17 mouse cellular contexts compared by ENCODE assay signal in the genomic region with DNA sequence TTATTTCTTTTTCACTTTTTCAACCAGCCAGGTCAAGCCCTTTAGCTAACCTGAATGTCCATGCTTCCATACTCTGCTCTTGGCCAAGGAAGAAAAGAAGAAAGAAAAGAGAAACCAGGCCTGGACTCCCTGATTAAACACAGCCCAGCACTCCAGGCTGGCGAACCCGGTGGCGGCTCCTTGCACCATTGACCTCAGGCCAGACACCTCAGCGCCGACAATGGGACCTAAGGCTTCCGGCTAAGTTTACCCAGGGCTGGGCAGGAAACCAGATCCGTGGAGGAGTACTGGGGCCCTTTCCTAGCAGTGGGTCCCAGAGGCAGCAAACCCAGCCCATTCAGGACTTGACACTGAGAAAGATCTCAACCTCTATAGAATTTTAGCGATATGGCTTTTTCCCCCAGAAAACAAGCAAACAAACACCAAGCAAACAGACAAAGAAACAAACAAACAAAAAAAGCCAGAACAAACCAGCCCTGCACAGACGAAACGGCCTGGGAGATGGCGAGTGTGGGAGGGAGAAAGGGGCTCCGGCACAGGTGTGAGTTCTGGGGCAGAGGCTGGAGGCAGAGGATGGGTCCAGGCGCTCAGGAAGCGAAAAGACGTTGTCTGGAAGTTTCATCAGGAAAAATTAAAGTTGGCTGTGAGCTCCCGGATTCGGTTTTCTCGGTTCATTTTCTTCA. TPM values are rescaled to one million over a fixed set of nuclear protein-coding genes. Genes with fewer than 3 reads are reported as not detected.
DNase-seq lines count a peak whose midpoint lies in the region; ATAC-seq and TF ChIP-seq lines count a peak whose summit lies in the region.
"Had no signal": no experiment of that assay in that cellular context is flagged by ENCODE, and none has a peak within 500 bp of the region (broad histone marks: within the 10 kb centered on the region; RNA-seq: fewer than 3 reads in every experiment).

No protein-coding gene starts in this region.

- ATAC-seq in liver, embryonic 11.5 days (replicated peaks; ENCODE audit: low FRiP score) = no peak
- no peak for ATAC-seq in liver, postnatal 0 days
- no peak for ATAC-seq in limb, embryonic 13.5 days (ENCODE audit: low FRiP score, low read depth)
- ATAC-seq in liver, embryonic 12.5 days = no peak
- ATAC-seq: forebrain, postnatal 0 days; midbrain, embryonic 16.5 days had no signal

- no peak overlapping the region for H3K27ac ChIP-seq in liver, embryonic 11.5 days (ENCODE audit: low read depth, low read length)
- H3K27ac ChIP-seq in liver, postnatal 0 days (ENCODE audit: low read depth) = no peak overlapping the region
- H3K27ac ChIP-seq in limb, embryonic 13.5 days = peak overlapping the region; percentile 100
- H3K27ac ChIP-seq in liver, embryonic 12.5 days = no peak overlapping the region
- H3K27ac ChIP-seq: embryonic facial prominence, embryonic 10.5 days; lung, embryonic 15.5 days; stomach, embryonic 15.5 days had no signal

- H3K4me1 ChIP-seq in liver, embryonic 11.5 days (replicated peaks; ENCODE audit: control insufficient read depth, insufficient read depth, low read length) = no peaks in the 10 kb centered on the region
- H3K4me1 ChIP-seq in liver, postnatal 0 days (ENCODE audit: insufficient read depth) = 0 out of 2 replicates have a peak, but pooled peaks cover 2% of the 10 kb centered on the region
- peaks cover 28% of the 10 kb centered on the region for H3K4me1 ChIP-seq in limb, embryonic 13.5 days
- H3K4me1 ChIP-seq in liver, embryonic 12.5 days = no peaks in the 10 kb centered on the region

- intact Hi-C loops in left cerebral cortex, postnatal 14 days (cut with DNase I) = loop anchor here (5.0 kb wide), 1 partner anchor 1050 kb away; no protein-coding TSS in a partner anchor

- H3K4me3 ChIP-seq in liver, embryonic 11.5 days (ENCODE audit: low read depth, low read length) = 0 out of 2 replicates have a peak overlapping the region, but pooled peaks have one; percentile 1
- H3K4me3 ChIP-seq in liver, postnatal 0 days (ENCODE audit: low read depth, low read length) = no peak overlapping the region; the same call in 1 of the 2 replicates
- H3K4me3 ChIP-seq in limb, embryonic 13.5 days = peak overlapping the region; percentile 95
- H3K4me3 ChIP-seq in liver, embryonic 12.5 days = no peak overlapping the region
- H3K4me3 ChIP-seq: embryonic facial prominence, embryonic 10.5 days; lung, embryonic 15.5 days; stomach, embryonic 15.5 days had no signal

- TF ChIP-seq EP300 in liver, postnatal 0 days (IDR thresholded peaks at IDR 0.05; ENCODE audit: low read depth) = no peak

- no peak overlapping the region for H3K9ac ChIP-seq in liver, embryonic 11.5 days (ENCODE audit: low read depth, low read length)
- no peak overlapping the region for H3K9ac ChIP-seq in liver, postnatal 0 days (replicated peaks)
- H3K9ac ChIP-seq in limb, embryonic 13.5 days = peak overlapping the region; percentile 100
- no peak overlapping the region for H3K9ac ChIP-seq in liver, embryonic 12.5 days
- H3K9ac ChIP-seq: forebrain, postnatal 0 days; lung, embryonic 15.5 days; stomach, embryonic 15.5 days had no signal

- H3K36me3 ChIP-seq in liver, embryonic 11.5 days (ENCODE audit: control insufficient read depth, insufficient read depth, low read length) = no peaks in the 10 kb centered on the region
- no peaks in the 10 kb centered on the region for H3K36me3 ChIP-seq in liver, postnatal 0 days (replicated peaks; ENCODE audit: insufficient read depth, low read length)
- H3K36me3 ChIP-seq in limb, embryonic 13.5 days = peaks cover 35% of the 10 kb centered on the region
- H3K36me3 ChIP-seq in liver, embryonic 12.5 days = no peaks in the 10 kb centered on the region
- H3K36me3 ChIP-seq: embryonic facial prominence, embryonic 10.5 days; lung, embryonic 15.5 days; stomach, embryonic 15.5 days had no signal

- peaks cover 96% of the 10 kb centered on the region for H3K27me3 ChIP-seq in liver, embryonic 11.5 days (replicated peaks; ENCODE audit: control insufficient read depth, insufficient read depth, low read length)
- peaks cover 97% of the 10 kb centered on the region for H3K27me3 ChIP-seq in liver, postnatal 0 days (ENCODE audit: insufficient read depth, low read length)
- no peaks in the 10 kb centered on the region for H3K27me3 ChIP-seq in limb, embryonic 13.5 days
- H3K27me3 ChIP-seq in liver, embryonic 12.5 days (replicated peaks) = peaks cover 97% of the 10 kb centered on the region

- WGBS in liver, embryonic 11.5 days = 2% methylated on average over 18 of the region's 18 CpGs
- WGBS in liver, postnatal 0 days (ENCODE audit: insufficient replicate concordance) = 2% methylated on average over 18 of the region's 18 CpGs
- WGBS in limb, embryonic 13.5 days = under 1% methylated on average over 18 of the region's 18 CpGs
- WGBS in liver, embryonic 12.5 days (ENCODE audit: insufficient replicate concordance) = 3% methylated on average over 18 of the region's 18 CpGs

- H3K4me2 ChIP-seq in liver, embryonic 11.5 days = no peak overlapping the region; the same call in 1 of the 2 replicates
- H3K4me2 ChIP-seq in liver, postnatal 0 days (ENCODE audit: low read depth, low read length) = no peak overlapping the region
- H3K4me2 ChIP-seq in limb, embryonic 13.5 days (replicated peaks) = peak overlapping the region; percentile 75
- H3K4me2 ChIP-seq in liver, embryonic 12.5 days = no peak overlapping the region
- H3K4me2 ChIP-seq: lung, embryonic 15.5 days; stomach, embryonic 15.5 days had no signal

- no peak for DNase-seq in liver, embryonic 11.5 days (ENCODE audit: low spot score)
- DNase-seq in liver, postnatal 0 days = no peak
- peak; percentile 60 for DNase-seq in ZHBTc4 (ENCODE audit: low read depth, low spot score)
- peak; percentile 59 for DNase-seq in kidney, adult 11 months
- no peak for DNase-seq in left cerebral cortex, postnatal 14 days (ENCODE audit: low spot score in 2 of 2)
- DNase-seq: adrenal gland, adult 2 months; cerebellum, adult 11 months; forebrain, postnatal 0 days; right cerebral cortex, adult 18-20 months had no signal

- no peaks in the 10 kb centered on the region for H3K9me3 ChIP-seq in liver, embryonic 11.5 days (ENCODE audit: control insufficient read depth, low read length)
- no peaks in the 10 kb centered on the region for H3K9me3 ChIP-seq in liver, postnatal 0 days (ENCODE audit: low read length)
- H3K9me3 ChIP-seq in limb, embryonic 13.5 days = no peaks in the 10 kb centered on the region
- no peaks in the 10 kb centered on the region for H3K9me3 ChIP-seq in liver, embryonic 12.5 days (replicated peaks)
- H3K9me3 ChIP-seq: embryonic facial prominence, embryonic 10.5 days; lung, embryonic 15.5 days; stomach, embryonic 15.5 days had no signal

- TF ChIP-seq CTCF in liver, postnatal 0 days (IDR thresholded peaks at IDR 0.05; ENCODE audit: low read depth) = no peak

RNA-seq across cellular contexts. Expression of gene Hoxa9, which starts 1.1 kb away (rescaled TPM):
- polyA plus RNA-seq in liver, embryonic 11.5 days (2014; fragmentation: Nextera tagmentation; extraction: Ambion mirVana) = 1.8 and 2.2 TPM in 2 replicates
- polyA plus RNA-seq in liver, postnatal 0 days (2015; fragmentation: Nextera tagmentation; extraction: Ambion mirVana) = 0.11 and 0.26 TPM in 2 replicates
- 58.3 and 63.5 TPM in 2 replicates for polyA plus RNA-seq in limb, embryonic 13.5 days (2015; fragmentation: Nextera tagmentation; extraction: Ambion mirVana)
- total RNA-seq in left cerebral cortex, postnatal 14 days (2021) = not detected
- polyA plus RNA-seq in liver, embryonic 12.5 days (2016; fragmentation: Nextera tagmentation; extraction: Ambion mirVana) = 1.2 and 1.4 TPM in 2 replicates
- total RNA-seq: forebrain, postnatal 0 days; layer of hippocampus, postnatal 14 days had no signal
- polyA plus RNA-seq: embryonic facial prominence, embryonic 10.5 days; forebrain, postnatal 0 days; midbrain, embryonic 16.5 days had no signal

RNA-seq across cellular contexts. Expression of gene Hoxa10, which starts 8.6 kb away (rescaled TPM):
- 0.91 and 2.2 TPM in 2 replicates for polyA plus RNA-seq in liver, embryonic 11.5 days (2014; fragmentation: Nextera tagmentation; extraction: Ambion mirVana)
- polyA plus RNA-seq in liver, postnatal 0 days (2015; fragmentation: Nextera tagmentation; extraction: Ambion mirVana) = not detected in 2 replicates
- polyA plus RNA-seq in limb, embryonic 13.5 days (2015; fragmentation: Nextera tagmentation; extraction: Ambion mirVana) = 191 and 207 TPM in 2 replicates
- total RNA-seq in left cerebral cortex, postnatal 14 days (2021) = not detected
- polyA plus RNA-seq in liver, embryonic 12.5 days (2016; fragmentation: Nextera tagmentation; extraction: Ambion mirVana) = 0.44 and 0.61 TPM in 2 replicates
- total RNA-seq: adrenal gland, adult 2 months; forebrain, postnatal 0 days; layer of hippocampus, postnatal 14 days had no signal
- polyA plus RNA-seq: adrenal gland, adult 2 months; embryonic facial prominence, embryonic 10.5 days; forebrain, postnatal 0 days; midbrain, embryonic 16.5 days had no signal

RNA-seq across cellular contexts. Expression of gene Hoxa7, which starts 10.4 kb away (rescaled TPM):
- 2.7 and 3.1 TPM in 2 replicates for polyA plus RNA-seq in liver, embryonic 11.5 days (2014; fragmentation: Nextera tagmentation; extraction: Ambion mirVana)
- 0.39 and 0.50 TPM in 2 replicates for polyA plus RNA-seq in liver, postnatal 0 days (2015; fragmentation: Nextera tagmentation; extraction: Ambion mirVana)
- polyA plus RNA-seq in limb, embryonic 13.5 days (2015; fragmentation: Nextera tagmentation; extraction: Ambion mirVana) = 11.8 and 13.1 TPM in 2 replicates
- not detected for total RNA-seq in left cerebral cortex, postnatal 14 days (2021)
- polyA plus RNA-seq in liver, embryonic 12.5 days (2016; fragmentation: Nextera tagmentation; extraction: Ambion mirVana) = 0.74 and 0.81 TPM in 2 replicates
- total RNA-seq: forebrain, postnatal 0 days had no signal
- polyA plus RNA-seq: embryonic facial prominence, embryonic 10.5 days; forebrain, postnatal 0 days; midbrain, embryonic 16.5 days had no signal

RNA-seq across cellular contexts. Expression of gene Hoxa11, which starts 13.6 kb away (rescaled TPM):
- polyA plus RNA-seq in liver, embryonic 11.5 days (2014; fragmentation: Nextera tagmentation; extraction: Ambion mirVana) = 0.18 and 0.26 TPM in 2 replicates
- not detected in 2 replicates for polyA plus RNA-seq in liver, postnatal 0 days (2015; fragmentation: Nextera tagmentation; extraction: Ambion mirVana)
- 44.5 and 55.0 TPM in 2 replicates for polyA plus RNA-seq in limb, embryonic 13.5 days (2015; fragmentation: Nextera tagmentation; extraction: Ambion mirVana)
- not detected for total RNA-seq in left cerebral cortex, postnatal 14 days (2021)
- polyA plus RNA-seq in liver, embryonic 12.5 days (2016; fragmentation: Nextera tagmentation; extraction: Ambion mirVana) = 0.06 TPM in 1 of 2 replicates, not detected in the other
- total RNA-seq: adrenal gland, adult 2 months; forebrain, postnatal 0 days; hematopoietic stem cell, adult 5-6 weeks; layer of hippocampus, postnatal 14 days had no signal
- polyA plus RNA-seq: adrenal gland, adult 2 months; embryonic facial prominence, embryonic 10.5 days; forebrain, postnatal 0 days; lung, embryonic 15.5 days; midbrain, embryonic 16.5 days had no signal

RNA-seq across cellular contexts. Expression of gene Gm28308, which starts 18.9 kb away (rescaled TPM):
- not detected in 2 replicates for polyA plus RNA-seq in liver, embryonic 11.5 days (2014; fragmentation: Nextera tagmentation; extraction: Ambion mirVana)
- polyA plus RNA-seq in liver, postnatal 0 days (2015; fragmentation: Nextera tagmentation; extraction: Ambion mirVana) = not detected in 2 replicates
- polyA plus RNA-seq in limb, embryonic 13.5 days (2015; fragmentation: Nextera tagmentation; extraction: Ambion mirVana) = 0.29 TPM in 1 of 2 replicates, not detected in the other
- not detected for total RNA-seq in left cerebral cortex, postnatal 14 days (2021)
- polyA plus RNA-seq in liver, embryonic 12.5 days (2016; fragmentation: Nextera tagmentation; extraction: Ambion mirVana) = not detected in 2 replicates
- total RNA-seq: forebrain, postnatal 0 days; hematopoietic stem cell, adult 5-6 weeks; layer of hippocampus, postnatal 14 days had no signal
- polyA plus RNA-seq: embryonic facial prominence, embryonic 10.5 days; forebrain, postnatal 0 days; lung, embryonic 15.5 days; midbrain, embryonic 16.5 days; stomach, embryonic 15.5 days had no signal

Comparison
In these comparisons a context has a peak if more than half of its experiments do, and no peak if none do; other contexts are left out.
1. H3K4me3 ChIP-seq: peak in liver, embryonic 11.5 days (single experiment) and limb, embryonic 13.5 days (single experiment); none in liver, postnatal 0 days (single experiment) and liver, embryonic 12.5 days (single experiment).
2. DNase-seq: peak in ZHBTc4 (single experiment) and kidney, adult 11 months (single experiment); none in liver, embryonic 11.5 days (single experiment), liver, postnatal 0 days (single experiment) and left cerebral cortex, postnatal 14 days (0 of 2).
3. RNA of gene Hoxa9, which starts 1.1 kb away (polyA plus RNA-seq): 58.3 to 63.5 TPM in limb, embryonic 13.5 days; 1.8 to 2.2 TPM in liver, embryonic 11.5 days, 1.2 to 1.4 TPM in liver, embryonic 12.5 days and 0.11 to 0.26 TPM in liver, postnatal 0 days; every median in the first group is over 10 times any median in the second.
4. RNA of gene Hoxa10, which starts 8.6 kb away (polyA plus RNA-seq): 191 to 207 TPM in limb, embryonic 13.5 days; 0.91 to 2.2 TPM in liver, embryonic 11.5 days, 0.44 to 0.61 TPM in liver, embryonic 12.5 days and not detected in liver, postnatal 0 days; every median in the first group is over 10 times any median in the second.